Mouse (Mus musculus) liver, adult 2 months (tissue): ENCODE measurements at regions not wholly inside any gene's neighbourhood (a gene's known extent, or its start where the extent isn't known, plus 50 kb on each side); places are given as distances from the start of the nearest gene placed in this dataset.

ENCODE experiments used
- CTCF ChIP-seq: fragments of 200-500 bp; IDR thresholded peaks from 2 replicates; pipeline ENCODE4 v1.5.1; 2011; ENCODE audit warnings: low read depth, low read length, control low read depth
- POLR2A ChIP-seq: fragments of 200-500 bp; IDR thresholded peaks from 2 replicates; pipeline ENCODE4 v1.6.1; 2011; ENCODE audit warnings: low read length, control low read depth; ENCODE audit not compliant: insufficient read depth; ENCODE audit errors: extremely low read depth

GRCm38 (mm10) chr16:77239176-77239790, 225.8 kb downstream of the Usp25 start:
- TF ChIP-seq CTCF, result no peak
- TF ChIP-seq POLR2A, result no peak
